8 mouse cellular contexts compared by ENCODE assay signal in genomic region chr6:125233816-125234519, GRCm38 (mm10). TPM values are rescaled to one million over a fixed set of nuclear protein-coding genes. Genes with fewer than 3 reads are reported as not detected.
DNase-seq lines count a peak whose midpoint lies in the region; ATAC-seq lines count a peak whose summit lies in the region.
"Had no signal": no experiment of that assay in that cellular context is flagged by ENCODE, and none has a peak within 500 bp of the region (broad histone marks: within the 10 kb centered on the region; RNA-seq: fewer than 3 reads in every experiment).

No protein-coding gene starts in this region.

- peak overlapping the region; percentile 37; the same call in 1 of the 2 replicates for H3K9ac ChIP-seq in heart, embryonic 13.5 days
- no peak overlapping the region for H3K9ac ChIP-seq in lung, embryonic 15.5 days

- no peaks in the 10 kb centered on the region for H3K27me3 ChIP-seq in heart, embryonic 13.5 days (replicated peaks)
- H3K27me3 ChIP-seq in lung, embryonic 15.5 days: no peaks in the 10 kb centered on the region

- peak overlapping the region; percentile 61 for H3K27ac ChIP-seq in heart, embryonic 13.5 days (replicated peaks)
- H3K27ac ChIP-seq in lung, embryonic 15.5 days: peak overlapping the region; percentile 35

- peak; percentile 25 for DNase-seq in kidney, adult 18-20 months
- DNase-seq in kidney, adult 8-10 months: no peak
- peak; percentile 34 for DNase-seq in NIH3T3 (ENCODE audit: low read depth)
- DNase-seq in left cerebral cortex, adult 18-20 months (ENCODE audit: low spot score in 2 of 2): no peak
- DNase-seq in urinary bladder, postnatal 25 days (ENCODE audit: low spot score): no peak
- DNase-seq: layer of hippocampus, postnatal 36 days had no signal

- peak overlapping the region; percentile 3; the same call in 1 of the 2 replicates for H3K4me2 ChIP-seq in heart, embryonic 13.5 days
- no peak overlapping the region for H3K4me2 ChIP-seq in lung, embryonic 15.5 days

- no peaks in the 10 kb centered on the region for H3K9me3 ChIP-seq in heart, embryonic 13.5 days
- H3K9me3 ChIP-seq in lung, embryonic 15.5 days: no peaks in the 10 kb centered on the region

- H3K36me3 ChIP-seq in heart, embryonic 13.5 days: no peaks in the 10 kb centered on the region
- no peaks in the 10 kb centered on the region for H3K36me3 ChIP-seq in lung, embryonic 15.5 days

- WGBS in heart, embryonic 13.5 days: 40% methylated on average over 7 of the region's 7 CpGs
- 46% methylated on average over 7 of the region's 7 CpGs for WGBS in lung, embryonic 15.5 days

- H3K4me3 ChIP-seq in heart, embryonic 13.5 days: no peak overlapping the region
- no peak overlapping the region for H3K4me3 ChIP-seq in lung, embryonic 15.5 days

- peaks cover 36% of the 10 kb centered on the region for H3K4me1 ChIP-seq in heart, embryonic 13.5 days
- peaks cover 35% of the 10 kb centered on the region for H3K4me1 ChIP-seq in lung, embryonic 15.5 days

- ATAC-seq in heart, embryonic 13.5 days (ENCODE audit: extremely low read depth, insufficient number of reproducible peaks, low FRiP score, low TSS enrichment): no peak
- no peak for ATAC-seq in lung, embryonic 15.5 days (ENCODE audit: borderline replicate concordance, extremely low read depth, low FRiP score, low TSS enrichment)

RNA-seq across cellular contexts. Expression of gene Tapbpl, which starts 2.3 kb away (rescaled TPM):
- 3.4 and 4.2 TPM in 2 replicates for polyA plus RNA-seq in heart, embryonic 13.5 days (2015; fragmentation: Nextera tagmentation; extraction: Ambion mirVana)
- polyA plus RNA-seq in lung, embryonic 15.5 days (2015; fragmentation: Nextera tagmentation; extraction: Ambion mirVana): 7.0 and 10.9 TPM in 2 replicates
- 1 to 10 TPM; 6.5 to 6.8 TPM for total RNA-seq in left cerebral cortex, adult 18-20 months (2021)

RNA-seq across cellular contexts. Expression of gene Cd27, which starts 2.8 kb away (rescaled TPM):
- 2.0 TPM in 2 replicates for polyA plus RNA-seq in heart, embryonic 13.5 days (2015; fragmentation: Nextera tagmentation; extraction: Ambion mirVana)
- polyA plus RNA-seq in lung, embryonic 15.5 days (2015; fragmentation: Nextera tagmentation; extraction: Ambion mirVana): 2.6 and 4.5 TPM in 2 replicates
- not detected for total RNA-seq in left cerebral cortex, adult 18-20 months (2021)
- total RNA-seq: layer of hippocampus, postnatal 36 days had no signal

RNA-seq across cellular contexts. Expression of gene Vamp1, which starts 18.6 kb away (rescaled TPM):
- 4.4 and 4.7 TPM in 2 replicates for polyA plus RNA-seq in heart, embryonic 13.5 days (2015; fragmentation: Nextera tagmentation; extraction: Ambion mirVana)
- polyA plus RNA-seq in lung, embryonic 15.5 days (2015; fragmentation: Nextera tagmentation; extraction: Ambion mirVana): 4.2 and 5.4 TPM in 2 replicates
- 100 to 1,000 TPM; 111 to 145 TPM for total RNA-seq in left cerebral cortex, adult 18-20 months (2021)

RNA-seq across cellular contexts. Expression of gene Mrpl51, which starts 42.4 kb away (rescaled TPM):
- polyA plus RNA-seq in heart, embryonic 13.5 days (2015; fragmentation: Nextera tagmentation; extraction: Ambion mirVana): 219 and 251 TPM in 2 replicates
- 208 and 224 TPM in 2 replicates for polyA plus RNA-seq in lung, embryonic 15.5 days (2015; fragmentation: Nextera tagmentation; extraction: Ambion mirVana)
- 10 to 100 TPM; 69.7 to 81.2 TPM for total RNA-seq in left cerebral cortex, adult 18-20 months (2021)

RNA-seq across cellular contexts. Expression of gene Ncapd2, which starts 42.5 kb away (rescaled TPM):
- polyA plus RNA-seq in heart, embryonic 13.5 days (2015; fragmentation: Nextera tagmentation; extraction: Ambion mirVana): 80.3 and 81.8 TPM in 2 replicates
- polyA plus RNA-seq in lung, embryonic 15.5 days (2015; fragmentation: Nextera tagmentation; extraction: Ambion mirVana): 136 and 139 TPM in 2 replicates
- total RNA-seq in left cerebral cortex, adult 18-20 months (2021): 10 to 100 TPM; 22.0 to 24.4 TPM

Comparison
In these comparisons a context has a peak if more than half of its experiments do, and no peak if none do; other contexts are left out.
1. DNase-seq: peak in kidney, adult 18-20 months (single experiment) and NIH3T3 (single experiment); none in kidney, adult 8-10 months (0 of 2), left cerebral cortex, adult 18-20 months (0 of 2) and urinary bladder, postnatal 25 days (single experiment).